Mouse (Mus musculus) liver, adult 2 months (tissue): ENCODE results near the gene Tarsl2. TPM values are rescaled to one million over a fixed set of nuclear protein-coding genes. Genes with fewer than 3 reads are reported as not detected.

Source experiments
- DNase-seq: peaks from one replicate; pipeline ENCODE4 v3.0.0-alpha.2; 2011; ENCODE audit warnings: low read depth, low spot score; ENCODE audit errors: extremely low read depth
- H3K27ac ChIP-seq: fragments of 200-500 bp; replicated peaks from 2 replicates; pipeline ENCODE4 v1.5.1; 2012; ENCODE audit warnings: low read depth, mild to moderate bottlenecking, control low read depth, inconsistent platforms, low read length; ENCODE audit not compliant: insufficient read depth
- H3K27me3 ChIP-seq: fragments of 200-500 bp; 2 replicates; pipeline ENCODE4 v1.6.1; 2012; ENCODE audit warnings: mild to moderate bottlenecking, moderate library complexity, low read length, inconsistent platforms; ENCODE audit not compliant: control insufficient read depth, insufficient read depth
- H3K36me3 ChIP-seq: fragments of 200-500 bp; 2 replicates; pipeline ENCODE4 v1.6.1; 2012; ENCODE audit warnings: low read length, inconsistent platforms; ENCODE audit not compliant: control insufficient read depth, insufficient read depth
- H3K4me1 ChIP-seq: fragments of 200-500 bp; 2 replicates; pipeline ENCODE4 v1.6.1; 2011; ENCODE audit warnings: low read length; ENCODE audit not compliant: control insufficient read depth, insufficient read depth
- H3K4me3 ChIP-seq: fragments of 200-500 bp; 2 replicates; pipeline ENCODE4 v1.5.1; 2011; ENCODE audit warnings: low read depth, mild to moderate bottlenecking, control low read depth, low read length, moderate library complexity; ENCODE audit not compliant: insufficient read depth
- H3K79me2 ChIP-seq: fragments of 200-500 bp; 2 replicates; pipeline ENCODE4 v1.6.1; 2012; ENCODE audit warnings: inconsistent platforms, mild to moderate bottlenecking, low read length, moderate library complexity; ENCODE audit not compliant: control insufficient read depth, insufficient read depth
- H3K9ac ChIP-seq: fragments of 200-500 bp; 2 replicates; pipeline ENCODE4 v1.6.1; 2012; ENCODE audit warnings: low read depth, mild to moderate bottlenecking, control low read depth, inconsistent platforms, low read length
- CTCF ChIP-seq: fragments of 200-500 bp; IDR thresholded peaks from 2 replicates; pipeline ENCODE4 v1.5.1; 2011; ENCODE audit warnings: low read depth, low read length, control low read depth
- POLR2A ChIP-seq: fragments of 200-500 bp; IDR thresholded peaks from 2 replicates; pipeline ENCODE4 v1.6.1; 2011; ENCODE audit warnings: low read length, control low read depth; ENCODE audit not compliant: insufficient read depth; ENCODE audit errors: extremely low read depth
- WGBS: fragments of 180-500 bp; shearing (Covaris S2); methylation state at CpG from one replicate; pipeline ENCODE4 v1.1.7; 2018; 5-methylcytosine and 5-hydroxymethylcytosine counted together
- polyA plus RNA-seq: library from polyadenylated mRNA; depleted of rRNA; stranded (reverse); fragments of >200 nt; gene quantifications from 2 replicates; pipeline ENCODE4 v1.2.3, GENCODE M21; 2012
- total RNA-seq: library from RNA; depleted of rRNA; stranded (reverse); fragments of >200 nt; gene quantifications from 2 replicates; pipeline ENCODE4 v1.2.3, GENCODE M21; 2014

The Tarsl2 gene
- total and polyA plus RNA-seq, 2 experiments: 3.6 to 10.1 TPM

GRCm38 (mm10) chr7:65630661-65631060 is 14.0 kb upstream of the Tarsl2 start:
- Histone ChIP-seq H3K9ac (no peak overlapping the region), H3K4me3 (no peak overlapping the region), H3K27ac (no peak overlapping the region), H3K27me3 (no peaks in the 10 kb centered on the region), H3K79me2 (no peaks in the 10 kb centered on the region), H3K4me1 (no peaks in the 10 kb centered on the region), H3K36me3 (no peaks in the 10 kb centered on the region)
- TF ChIP-seq CTCF (no peak), POLR2A (no peak)
- no peak for DNase-seq
- 65% methylated on average over 5 of the region's 5 CpGs for WGBS

- TF ChIP-seq CTCF: no peak
- Histone ChIP-seq H3K9ac (no peak overlapping the region), H3K27ac (no peak overlapping the region), H3K27me3 (no peaks in the 10 kb centered on the region), H3K4me3 (no peak overlapping the region), H3K79me2 (no peaks in the 10 kb centered on the region), H3K36me3 (no peaks in the 10 kb centered on the region), H3K4me1 (no peaks in the 10 kb centered on the region)
- 88% methylated on average over 6 of the region's 6 CpGs for WGBS
- no peak for DNase-seq
Measured at GRCm38 (mm10) chr7:65635831-65636230, 8.9 kb upstream of the Tarsl2 start.

- no peak overlapping the region for H3K27ac ChIP-seq
- WGBS: 71% methylated on average over 7 of the region's 7 CpGs
- no peak overlapping the region for H3K9ac ChIP-seq
- no peaks in the 10 kb centered on the region for H3K36me3 ChIP-seq
- no peaks in the 10 kb centered on the region for H3K79me2 ChIP-seq
- TF ChIP-seq POLR2A: no peak
- TF ChIP-seq CTCF: no peak
- H3K4me1 ChIP-seq: no peaks in the 10 kb centered on the region
- DNase-seq: no peak
- no peak overlapping the region for H3K4me3 ChIP-seq
- no peaks in the 10 kb centered on the region for H3K27me3 ChIP-seq
Measured at GRCm38 (mm10) chr7:65636356-65636880, 8.3 kb upstream of the Tarsl2 start.

GRCm38 (mm10) chr7:65638170-65638770 is 6.4 kb upstream of the Tarsl2 start:
- TF ChIP-seq CTCF: no peak
- no peak for TF ChIP-seq POLR2A
- Histone ChIP-seq H3K4me3 (no peak overlapping the region), H3K27me3 (no peaks in the 10 kb centered on the region), H3K9ac (no peak overlapping the region), H3K4me1 (no peaks in the 10 kb centered on the region), H3K36me3 (no peaks in the 10 kb centered on the region), H3K27ac (no peak overlapping the region), H3K79me2 (no peaks in the 10 kb centered on the region)
- no peak for DNase-seq
- 78% methylated on average over 7 of the region's 7 CpGs for WGBS

- H3K36me3 ChIP-seq: no peaks in the 10 kb centered on the region
- no peak for TF ChIP-seq CTCF
- no peak for TF ChIP-seq POLR2A
- H3K79me2 ChIP-seq: no peaks in the 10 kb centered on the region
- DNase-seq: no peak
- H3K4me3 ChIP-seq: no peak overlapping the region
- H3K27me3 ChIP-seq: no peaks in the 10 kb centered on the region
- 72% methylated on average over 6 of the region's 6 CpGs for WGBS
- peaks cover 3% of the 10 kb centered on the region; the same call in 1 of the 2 replicates for H3K4me1 ChIP-seq
- H3K9ac ChIP-seq: no peak overlapping the region
- H3K27ac ChIP-seq: no peak overlapping the region
Measured at GRCm38 (mm10) chr7:65639821-65640382, 4.8 kb upstream of the Tarsl2 start.

GRCm38 (mm10) chr7:65640672-65641071 is 4.0 kb upstream of the Tarsl2 start:
- Histone ChIP-seq H3K27ac (no peak overlapping the region), H3K79me2 (no peaks in the 10 kb centered on the region), H3K9ac (no peak overlapping the region), H3K4me1 (peaks cover 7% of the 10 kb centered on the region), H3K27me3 (no peaks in the 10 kb centered on the region), H3K36me3 (no peaks in the 10 kb centered on the region), H3K4me3 (no peak overlapping the region)
- TF ChIP-seq CTCF (no peak), POLR2A (no peak)
- DNase-seq: no peak
- WGBS: 70% methylated on average over 6 of the region's 6 CpGs
